Mouse (Mus musculus) small intestine, adult 2 months (tissue): ENCODE results near the gene Elf1.

Experiments used
- CTCF ChIP-seq: fragments of 200-500 bp; IDR thresholded peaks from 2 replicates; pipeline ENCODE4 v1.5.1; 2012; ENCODE audit warnings: low read depth, mild to moderate bottlenecking, control low read depth, inconsistent platforms, low read length, moderate library complexity, mixed read lengths; ENCODE audit not compliant: insufficient replicate concordance, insufficient read length; ENCODE audit errors: extremely low read depth
- POLR2A ChIP-seq: fragments of 200-500 bp; IDR thresholded peaks from 2 replicates; pipeline ENCODE4 v1.6.1; 2012; ENCODE audit warnings: low read depth, mild to moderate bottlenecking, control low read depth, inconsistent platforms, low read length, moderate library complexity

DNA sequence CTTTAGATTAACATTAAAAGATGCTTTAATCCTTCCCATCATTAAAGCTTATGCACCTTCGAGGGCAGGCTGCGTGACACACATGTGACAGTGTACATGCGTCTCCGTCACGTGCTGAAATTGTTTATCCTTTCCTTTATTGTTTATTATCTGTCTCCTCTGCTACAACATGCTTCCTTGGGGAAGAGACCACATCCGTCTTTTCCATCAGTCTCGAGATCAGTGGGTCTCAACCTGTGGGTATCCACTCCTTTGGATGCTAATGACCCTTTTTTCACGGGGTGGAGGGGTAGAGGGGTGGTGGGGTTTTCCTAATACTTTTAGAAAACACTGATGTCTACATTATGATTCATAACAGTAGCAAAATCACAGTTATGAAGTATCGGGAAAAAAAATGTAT lies 36.4 kb upstream of the Elf1 start:
- TF ChIP-seq CTCF (no peak), POLR2A (no peak)
